Mouse (Mus musculus) adrenal gland, postnatal 25 days (tissue): Measurements from ENCODE around the gene Sdha. TPM values are rescaled to one million over a fixed set of nuclear protein-coding genes. Genes with fewer than 3 reads are reported as not detected.

Experiments
- DNase-seq: peaks from one replicate; pipeline ENCODE4 v3.0.0; 2021; ENCODE audit warnings: mixed read lengths
- long read RNA-seq: library from polyadenylated mRNA; stranded (forward); transcript quantifications from one replicate; pipeline ENCODE4 v2.0.0, GENCODE M21; 2021
- total RNA-seq: library from RNA; stranded (reverse); gene quantifications from 2 replicates; pipeline ENCODE4 v1.2.3, GENCODE M21; 2021

Gene Sdha
- total RNA-seq: 591 and 621 TPM in 2 replicates
- long read RNA-seq, transcript Sdha-201 (15 exons, 2,900 nt): major isoform, 1,807 of 1,987 reads
- long read RNA-seq, partial matches to known transcripts: 108 of 1,987 reads
- long read RNA-seq, other reads (novel, unspliced or antisense): 70 of 1,987 reads

- peak; percentile 97 for DNase-seq
Observed at GRCm38 (mm10) chr13:74349566-74350434, at the start of gene Sdha, which contains the start of gene Ccdc127. Sdha (minus strand) TSS chr13:74350280. Ccdc127 (plus strand) TSS chr13:74350309.

GRCm38 (mm10) chr13:74399298-74399839 is 49.3 kb upstream of the Sdha start, which contains the start of gene Ftl1-ps1:
Ftl1-ps1 (plus strand) TSS chr13:74399694.
- peak; percentile 60 for DNase-seq

GRCm38 (mm10) chr13:74391156-74391555 is 41.1 kb upstream of the Sdha start:
- no peak for DNase-seq

- peak; percentile 54 for DNase-seq
Observed at GRCm38 (mm10) chr13:74390371-74390990, 40.4 kb upstream of the Sdha start, which contains the start of gene Zfp72. Zfp72 (minus strand) TSS chr13:74390836.

GRCm38 (mm10) chr13:74389730-74390129 is 39.6 kb upstream of the Sdha start:
- no peak for DNase-seq

- no peak for DNase-seq
Observed at GRCm38 (mm10) chr13:74382289-74382688, 32.2 kb upstream of the Sdha start.

GRCm38 (mm10) chr13:74381533-74382276 is 31.6 kb upstream of the Sdha start:
- no peak for DNase-seq

- peak; percentile 9 for DNase-seq
Observed at GRCm38 (mm10) chr13:74363859-74364235, 13.8 kb upstream of the Sdha start, which contains the start of gene Lrrc14b. Lrrc14b (minus strand) TSS chr13:74364005.

GRCm38 (mm10) chr13:74363176-74363858 is 13.2 kb upstream of the Sdha start:
- peak; percentile 6 for DNase-seq

GRCm38 (mm10) chr13:74362218-74362617 is 12.1 kb upstream of the Sdha start:
- no peak for DNase-seq

- no peak for DNase-seq
Observed at GRCm38 (mm10) chr13:74356491-74356890, 6.4 kb upstream of the Sdha start.

GRCm38 (mm10) chr13:74350435-74350906 is 391 bp upstream of the Sdha start:
- DNase-seq: no peak

GRCm38 (mm10) chr13:74341036-74341435 is 9.0 kb downstream of the Sdha start:
- DNase-seq: peak; percentile 6

- DNase-seq: no peak
Observed at GRCm38 (mm10) chr13:74329321-74329720, 20.8 kb downstream of the Sdha start.

- peak; percentile 92 for DNase-seq
Observed at GRCm38 (mm10) chr13:74317170-74317849, 32.8 kb downstream of the Sdha start, which contains the start of gene Pdcd6. Pdcd6 (minus strand) TSS chr13:74317580.

GRCm38 (mm10) chr13:74316789-74317169 is 33.3 kb downstream of the Sdha start:
- DNase-seq: no peak

GRCm38 (mm10) chr13:74316386-74316785 is 33.7 kb downstream of the Sdha start:
- DNase-seq: no peak

GRCm38 (mm10) chr13:74314616-74315015 is 35.5 kb downstream of the Sdha start:
- DNase-seq: no peak

- no peak for DNase-seq
Observed at GRCm38 (mm10) chr13:74305780-74306179, 44.3 kb downstream of the Sdha start.

- no peak for DNase-seq
Observed at GRCm38 (mm10) chr13:74305380-74305779, 44.7 kb downstream of the Sdha start.
